Mouse (Mus musculus) G1E (cell line): ENCODE measurements around the gene Cdca3.

Experiments used
- CTCF ChIP-seq: IDR thresholded peaks from 2 replicates; pipeline ENCODE4 v1.5.1; 2012; ENCODE audit warnings: low read depth, low read length, inconsistent platforms, mixed read lengths
- POLR2AphosphoS5 ChIP-seq: IDR thresholded peaks from 2 replicates; pipeline ENCODE4 v1.6.1; 2012; ENCODE audit warnings: low read depth, low read length, inconsistent platforms; ENCODE audit not compliant: insufficient replicate concordance
- TAL1 ChIP-seq: conservative IDR thresholded peaks from 2 replicates; pipeline ENCODE4 v1.6.1; 2012; ENCODE audit warnings: low read depth, low read length, inconsistent platforms, mixed read lengths

DNA sequence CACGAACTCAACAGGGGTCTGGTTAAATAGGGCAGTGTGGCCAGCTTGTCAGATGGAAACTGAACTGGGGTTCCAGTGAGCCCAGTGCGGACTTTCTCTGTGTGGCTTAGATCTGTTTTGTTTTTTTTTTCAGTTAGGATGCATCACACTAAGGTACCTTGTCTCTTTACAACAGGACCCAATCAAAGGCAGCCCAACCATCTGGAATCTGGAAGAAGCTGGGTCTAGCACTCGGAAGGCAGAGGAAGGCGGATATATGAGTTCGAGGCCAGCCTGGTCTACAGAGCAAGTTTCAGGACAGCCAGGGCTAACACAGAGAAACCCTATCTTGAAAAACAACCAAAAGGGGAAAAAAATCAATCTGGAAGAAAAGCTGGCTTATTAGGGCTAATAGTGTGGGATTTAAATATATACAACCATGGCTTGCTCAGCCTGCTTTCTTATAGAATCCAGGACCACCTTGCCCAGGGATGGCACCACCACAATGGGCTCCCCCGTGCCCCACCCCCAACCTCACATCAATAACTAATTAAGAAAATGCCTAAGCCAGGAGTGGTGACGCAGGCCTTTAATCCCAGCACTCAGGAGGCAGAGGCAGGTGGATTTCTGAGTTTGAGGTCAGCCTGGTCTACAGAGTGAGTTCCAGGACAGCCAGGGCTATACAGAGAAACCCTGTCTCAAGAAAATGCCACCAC is 22.8 kb upstream of the Cdca3 start:
- TF ChIP-seq CTCF: no peak
- TF ChIP-seq POLR2AphosphoS5: no peak; the same call in 1 of the 2 replicates
- no peak for TF ChIP-seq TAL1
